Mouse (Mus musculus) liver, postnatal 0 days (tissue): ENCODE data around the gene Mecom. TPM values are rescaled to one million over a fixed set of nuclear protein-coding genes. Genes with fewer than 3 reads are reported as not detected.

Experiments
- ATAC-seq: fragments of 200-750 bp; cut with Nextera tagmentation; 2 replicates; pipeline ENCODE4 v1.8.0; 2017; ENCODE audit warnings: mild to moderate bottlenecking, moderate library complexity
- DNase-seq: peaks from one replicate; pipeline ENCODE4 v3.0.0-alpha.2; 2016
- H3K27ac ChIP-seq: fragments of 300-500 bp; sonication (generic); 2 replicates; pipeline ENCODE4 v1.5.1; 2014; ENCODE audit warnings: antibody characterized with exemption, moderate library complexity, mild to moderate bottlenecking, low read depth
- H3K27me3 ChIP-seq: fragments of 300-500 bp; sonication (generic); 2 replicates; pipeline ENCODE4 v1.6.1; 2014; ENCODE audit warnings: low read length, control low read depth, mixed read lengths; ENCODE audit not compliant: insufficient read depth
- H3K36me3 ChIP-seq: fragments of 300-500 bp; sonication (generic); replicated peaks from 2 replicates; pipeline ENCODE4 v1.6.1; 2014; ENCODE audit warnings: mild to moderate bottlenecking, control low read depth, low read length, moderate library complexity, mixed read lengths; ENCODE audit not compliant: insufficient read depth
- H3K4me1 ChIP-seq: fragments of 300-500 bp; sonication (generic); 2 replicates; pipeline ENCODE4 v1.6.1; 2014; ENCODE audit warnings: antibody characterized with exemption, mild to moderate bottlenecking, control low read depth; ENCODE audit not compliant: insufficient read depth
- H3K4me2 ChIP-seq: fragments of 300-500 bp; sonication (generic); 2 replicates; pipeline ENCODE4 v1.6.1; 2014; ENCODE audit warnings: low read depth, mild to moderate bottlenecking, low read length, moderate library complexity, mixed read lengths
- H3K4me3 ChIP-seq: fragments of 300-500 bp; sonication (generic); 2 replicates; pipeline ENCODE4 v1.5.1; 2014; ENCODE audit warnings: low read depth, low read length
- H3K9ac ChIP-seq: fragments of 300-500 bp; sonication (generic); replicated peaks from 2 replicates; pipeline ENCODE4 v1.6.1; 2014; ENCODE audit warnings: mild to moderate bottlenecking, moderate library complexity
- H3K9me3 ChIP-seq: fragments of 300-500 bp; sonication (generic); 2 replicates; pipeline ENCODE4 v1.6.1; 2016; ENCODE audit warnings: mild to moderate bottlenecking, control low read depth, low read length, mixed read lengths
- CTCF ChIP-seq: sonication (generic); IDR thresholded peaks from 2 replicates; pipeline ENCODE4 v1.5.1; 2016; ENCODE audit warnings: antibody characterized with exemption, low read depth
- EP300 ChIP-seq: IDR thresholded peaks from 2 replicates; pipeline ENCODE4 v1.6.1; 2016; ENCODE audit warnings: antibody characterized with exemption, low read depth, mild to moderate bottlenecking
- WGBS: fragments of 180-500 bp; shearing (Covaris S2); extraction: QIAGEN DNeasy Blood & Tissue Kit; methylation state at CpG from one replicate; pipeline ENCODE4 v1.1.7; 2014; ENCODE audit not compliant: insufficient replicate concordance; 5-methylcytosine and 5-hydroxymethylcytosine counted together
- polyA plus RNA-seq: library from polyadenylated mRNA; unstranded; fragments of >200 nt; fragmentation: Nextera tagmentation; extraction: Ambion mirVana; gene quantifications from 2 replicates; pipeline ENCODE4 v1.2.1, GENCODE M21; 2015

Mecom gene
- polyA plus RNA-seq, 1 experiment from 2014 or later: 0.89 TPM

GRCm38 (mm10) chr3:30132981-30133380 lies 414.8 kb downstream of the Mecom start:
- Histone ChIP-seq H3K4me2 (no peak overlapping the region), H3K27me3 (no peaks in the 10 kb centered on the region), H3K36me3 (no peaks in the 10 kb centered on the region), H3K9ac (no peak overlapping the region), H3K27ac (no peak overlapping the region), H3K4me1 (no peaks in the 10 kb centered on the region), H3K9me3 (no peaks in the 10 kb centered on the region), H3K4me3 (no peak overlapping the region)
- whole genome bisulfite sequencing: 67% methylated on average over 3 of the region's 3 CpGs
- TF ChIP-seq CTCF (no peak), EP300 (no peak)
- ATAC-seq (no peak), DNase-seq (no peak)

- H3K4me2 ChIP-seq: no peak overlapping the region
- no peaks in the 10 kb centered on the region for H3K9me3 ChIP-seq
- no peaks in the 10 kb centered on the region for H3K4me1 ChIP-seq
- no peak overlapping the region for H3K9ac ChIP-seq
- H3K36me3 ChIP-seq: no peaks in the 10 kb centered on the region
- WGBS: 61% methylated on average over 2 of the region's 2 CpGs
- TF ChIP-seq EP300 (no peak), CTCF (no peak)
- no peaks in the 10 kb centered on the region for H3K27me3 ChIP-seq
- no peak overlapping the region for H3K27ac ChIP-seq
- no peak for DNase-seq
- H3K4me3 ChIP-seq: no peak overlapping the region
- no peak for ATAC-seq
Measured at GRCm38 (mm10) chr3:30132370-30132769, 415.4 kb downstream of the Mecom start.

- Histone ChIP-seq H3K4me3 (no peak overlapping the region), H3K4me2 (no peak overlapping the region), H3K36me3 (no peaks in the 10 kb centered on the region), H3K4me1 (no peaks in the 10 kb centered on the region), H3K27ac (no peak overlapping the region), H3K9ac (no peak overlapping the region), H3K9me3 (no peaks in the 10 kb centered on the region), H3K27me3 (no peaks in the 10 kb centered on the region)
- no peak for ATAC-seq
- no peak for TF ChIP-seq EP300
- TF ChIP-seq CTCF: no peak
- DNase-seq: no peak
- 72% methylated on average over 4 of the region's 4 CpGs for WGBS
Measured at GRCm38 (mm10) chr3:30130495-30130894, 417.3 kb downstream of the Mecom start.

- 78% methylated on average over 3 of the region's 3 CpGs for WGBS
- Histone ChIP-seq H3K9ac (no peak overlapping the region), H3K36me3 (no peaks in the 10 kb centered on the region), H3K4me1 (no peaks in the 10 kb centered on the region), H3K4me3 (no peak overlapping the region), H3K27me3 (no peaks in the 10 kb centered on the region), H3K4me2 (no peak overlapping the region), H3K27ac (no peak overlapping the region), H3K9me3 (no peaks in the 10 kb centered on the region)
- TF ChIP-seq EP300: no peak
- no peak for TF ChIP-seq CTCF
- ATAC-seq (no peak), DNase-seq (no peak)
Measured at GRCm38 (mm10) chr3:30122618-30123017, 425.2 kb downstream of the Mecom start.

GRCm38 (mm10) chr3:30120790-30121512 lies 426.9 kb downstream of the Mecom start:
- TF ChIP-seq EP300: no peak
- no peak for TF ChIP-seq CTCF

GRCm38 (mm10) chr3:30118594-30119297 lies 429.1 kb downstream of the Mecom start:
- ATAC-seq (no peak), DNase-seq (no peak)

More at GRCm38 (mm10) chr3:30120790-30121512, 426.9 kb downstream of the Mecom start:
- H3K4me1 ChIP-seq: no peaks in the 10 kb centered on the region
- H3K4me3 ChIP-seq: no peak overlapping the region
- WGBS: 74% methylated on average over 8 of the region's 8 CpGs
- no peak for ATAC-seq
- H3K27ac ChIP-seq: no peak overlapping the region
- H3K27me3 ChIP-seq: no peaks in the 10 kb centered on the region
- no peak overlapping the region for H3K4me2 ChIP-seq
- DNase-seq: no peak
- H3K9me3 ChIP-seq: no peaks in the 10 kb centered on the region
- no peak overlapping the region for H3K9ac ChIP-seq
- H3K36me3 ChIP-seq: no peaks in the 10 kb centered on the region

More at GRCm38 (mm10) chr3:30118594-30119297, 429.1 kb downstream of the Mecom start:
- no peak overlapping the region for H3K4me3 ChIP-seq
- TF ChIP-seq EP300: no peak
- no peak for TF ChIP-seq CTCF
- H3K36me3 ChIP-seq: no peaks in the 10 kb centered on the region
- no peak overlapping the region for H3K4me2 ChIP-seq
- H3K9ac ChIP-seq: no peak overlapping the region
- H3K4me1 ChIP-seq: no peaks in the 10 kb centered on the region
- no peak overlapping the region for H3K27ac ChIP-seq
- no peaks in the 10 kb centered on the region for H3K9me3 ChIP-seq
- 78% methylated on average over 7 of the region's 7 CpGs for WGBS
- H3K27me3 ChIP-seq: no peaks in the 10 kb centered on the region
